Mouse (Mus musculus): Measurements from ENCODE around the gene Psmd13. TPM values are rescaled to one million over a fixed set of nuclear protein-coding genes. Genes with fewer than 3 reads are reported as not detected.
A peak's percentile ranks its signal among the peaks of the same experiment; 100 is the strongest.

Gene Psmd13
- total RNA-seq (2021): 100 to 1,000 TPM; 155 to 165 TPM

DNA sequence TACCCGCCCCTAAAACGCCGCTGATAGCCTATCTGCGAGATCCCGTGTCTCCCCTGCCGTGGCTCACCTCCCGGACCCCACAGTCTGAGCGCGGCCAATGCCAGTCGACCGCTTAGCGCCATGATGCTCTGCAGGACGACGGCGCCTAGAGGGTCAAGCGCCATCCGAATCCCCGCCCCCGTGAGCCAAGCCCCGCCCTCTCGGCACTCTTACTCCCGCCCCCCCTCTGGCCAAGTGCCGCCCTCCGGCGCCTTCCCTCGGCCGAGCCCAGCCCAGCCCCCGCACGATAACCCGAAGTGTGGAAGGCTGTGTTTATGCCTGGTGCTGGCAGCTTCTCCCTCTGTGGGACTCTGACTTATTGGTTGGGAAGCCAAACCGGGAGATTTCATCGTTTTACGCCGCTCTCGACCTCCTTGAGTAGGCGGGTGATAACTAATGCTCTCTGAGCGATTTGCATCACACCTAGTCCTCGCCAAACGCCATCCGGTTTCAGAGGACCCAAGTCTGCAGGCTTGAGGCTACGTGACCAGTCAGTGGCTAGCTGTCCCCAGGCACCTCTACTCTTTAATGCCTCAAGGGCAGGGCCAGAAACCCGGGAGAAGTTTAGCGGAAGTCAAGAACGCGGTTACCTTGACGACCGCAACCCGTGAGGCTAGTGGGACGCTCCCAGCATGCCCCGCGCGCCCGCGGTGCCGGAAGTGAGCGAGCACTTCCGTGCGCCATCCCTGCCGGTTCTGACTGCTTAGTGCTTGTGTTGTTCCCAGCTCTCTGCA, at the start of gene Psmd13, which contains the start of gene Sirt3:
Psmd13 (plus strand) TSS at position 273 of the 773 bp plus-strand sequence.
Sirt3 (minus strand) TSS at position 614 of the 773 bp plus-strand sequence.
- DNase-seq: peak; percentile 95
- intact Hi-C loops (cut with DNase I): loop anchor here (5.0 kb wide), 1 partner anchor 805 kb away; no protein-coding TSS in a partner anchor

DNA sequence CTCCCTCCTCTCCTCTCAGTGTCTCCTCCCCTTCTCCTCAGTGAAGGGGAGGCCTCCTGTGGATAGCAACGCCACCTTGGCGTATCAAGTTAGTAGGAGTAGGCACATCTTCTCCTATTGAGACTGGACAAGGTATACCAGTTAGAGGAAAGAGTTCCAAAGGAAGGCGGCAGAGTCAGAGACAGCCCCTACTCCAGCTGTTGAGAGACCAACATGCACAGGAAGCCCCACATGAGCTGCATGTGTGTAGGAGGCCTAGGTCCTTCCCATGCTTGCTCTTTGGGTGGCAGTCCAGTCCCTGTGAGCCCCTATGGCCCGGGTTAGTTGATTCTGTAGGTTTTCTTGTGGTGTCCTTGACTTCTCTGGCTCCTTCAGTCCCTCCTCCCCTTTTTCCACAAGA, 48.4 kb upstream of the Psmd13 start:
- intact Hi-C loops (cut with DNase I): no loop called here
- DNase-seq: no peak

DNA sequence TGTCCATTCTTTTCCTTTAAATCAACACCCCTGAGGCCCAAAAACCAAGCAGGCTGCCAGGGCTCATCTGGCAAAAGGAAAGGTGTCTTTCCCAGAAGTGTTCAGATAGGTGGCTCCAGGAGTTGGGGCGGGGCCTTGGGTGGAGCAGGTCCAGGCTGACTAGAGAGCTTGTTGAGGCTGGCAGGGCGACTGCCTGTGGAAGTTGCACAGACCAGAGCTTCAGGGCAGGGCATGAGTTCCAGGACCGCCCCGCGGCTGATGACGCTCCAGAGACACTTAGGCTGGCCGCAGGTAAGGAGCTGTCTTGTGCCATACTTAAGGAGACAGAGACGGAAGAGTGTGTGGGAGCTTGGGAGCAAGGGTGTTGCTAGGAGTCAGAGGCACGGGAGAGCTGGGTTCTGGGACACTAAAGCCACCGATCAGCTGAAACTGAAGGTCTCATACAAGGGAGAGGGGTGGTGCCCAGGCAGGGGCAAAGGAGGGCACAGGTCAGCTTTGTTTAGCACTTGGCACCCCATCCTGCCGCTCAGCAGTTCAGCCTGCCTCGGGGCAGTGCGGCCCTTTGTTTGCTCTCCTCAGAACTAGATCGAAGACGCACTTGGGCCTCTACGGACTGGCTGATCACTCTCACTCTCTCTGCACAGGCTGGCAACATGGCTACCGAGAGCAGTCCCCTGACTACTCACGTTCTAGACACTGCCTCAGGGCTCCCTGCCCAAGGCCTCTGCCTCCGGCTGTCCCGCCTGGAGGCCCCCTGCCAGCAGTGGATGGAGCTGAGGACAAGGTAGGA, 46.6 kb upstream of the Psmd13 start, which contains the start of gene Urah:
Urah (plus strand) TSS at position 51 of the 790 bp plus-strand sequence.
- no peak for DNase-seq
- intact Hi-C loops (cut with DNase I): no loop called here

DNA sequence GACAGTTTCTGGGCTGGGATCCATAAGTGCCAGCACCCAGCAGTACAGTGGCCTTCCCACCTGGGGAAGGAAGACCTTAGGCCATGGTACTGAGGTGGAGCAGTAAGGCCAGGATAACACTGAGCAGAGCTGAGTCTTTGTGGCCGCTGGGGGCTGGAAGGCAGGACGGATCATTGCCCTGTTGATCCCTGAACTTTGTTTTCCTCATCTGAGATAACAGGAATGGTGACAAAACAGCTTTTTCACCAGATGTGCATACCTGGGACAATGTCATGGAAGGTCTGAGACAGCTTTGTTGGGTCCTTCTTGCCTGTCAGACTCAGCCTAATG, 46.0 kb upstream of the Psmd13 start:
- intact Hi-C loops (cut with DNase I): no loop called here
- DNase-seq: no peak

DNA sequence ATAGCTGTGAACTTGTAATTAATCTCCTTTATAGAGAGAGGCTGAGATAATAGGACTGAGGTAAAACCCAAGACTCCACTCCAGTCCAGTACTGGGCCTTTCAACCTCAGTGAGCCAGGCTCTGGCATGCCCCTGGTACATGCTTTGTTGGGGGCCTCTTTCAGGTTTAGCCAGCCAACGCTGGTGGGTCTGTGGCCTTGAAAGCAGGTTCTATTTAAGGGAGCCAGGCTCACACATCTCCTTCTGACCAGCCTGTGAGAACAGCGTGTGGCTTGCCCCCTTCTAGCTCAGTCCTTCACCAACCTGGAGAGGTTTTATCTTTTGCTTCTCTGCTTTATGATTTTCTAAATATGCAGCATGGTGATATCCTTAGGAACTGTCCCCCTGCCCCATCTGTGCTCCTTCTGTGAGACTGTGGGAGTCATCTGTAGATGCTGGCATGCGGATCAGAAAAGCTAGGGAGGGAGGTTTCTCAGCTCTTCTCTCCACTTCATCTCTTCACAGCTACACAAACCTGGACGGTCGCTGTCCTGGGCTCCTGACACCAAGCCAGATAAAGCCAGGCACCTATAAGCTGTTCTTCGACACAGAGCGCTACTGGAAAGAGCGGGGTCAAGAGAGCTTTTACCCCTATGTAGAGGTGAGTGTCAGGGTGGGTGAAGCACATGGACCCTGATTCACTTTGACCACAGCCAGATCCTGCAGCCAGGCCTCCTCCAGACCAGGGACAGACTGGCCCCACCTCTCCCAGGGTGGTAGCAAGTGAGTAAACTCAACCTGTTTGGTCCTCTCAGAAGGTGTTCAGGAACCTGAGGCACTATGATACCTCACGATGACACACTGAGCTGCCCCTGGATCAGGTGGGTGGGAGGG, 45.3 kb upstream of the Psmd13 start:
- no peak for DNase-seq
- intact Hi-C loops (cut with DNase I): no loop called here

DNA sequence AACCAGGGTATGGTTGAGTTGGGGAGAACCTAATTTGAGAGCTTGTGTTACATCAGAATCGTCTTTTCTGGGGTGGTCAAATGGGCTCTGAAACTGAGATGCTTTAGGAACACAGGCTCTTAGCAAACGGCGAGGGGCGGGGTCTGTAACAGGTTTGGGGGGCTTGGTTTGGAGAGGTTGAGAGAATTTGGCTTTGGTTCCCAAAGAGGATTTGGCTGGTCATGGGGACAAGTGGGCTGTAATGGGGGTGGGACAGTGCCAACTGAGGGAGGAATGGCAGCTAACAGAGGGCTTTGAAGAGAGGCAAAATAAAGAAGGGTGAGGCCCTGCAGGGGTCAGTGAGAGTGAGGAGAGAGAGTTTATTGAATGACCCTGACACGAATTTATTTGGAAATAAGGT, 42.2 kb upstream of the Psmd13 start:
- no peak for DNase-seq
- intact Hi-C loops (cut with DNase I): no loop called here

DNA sequence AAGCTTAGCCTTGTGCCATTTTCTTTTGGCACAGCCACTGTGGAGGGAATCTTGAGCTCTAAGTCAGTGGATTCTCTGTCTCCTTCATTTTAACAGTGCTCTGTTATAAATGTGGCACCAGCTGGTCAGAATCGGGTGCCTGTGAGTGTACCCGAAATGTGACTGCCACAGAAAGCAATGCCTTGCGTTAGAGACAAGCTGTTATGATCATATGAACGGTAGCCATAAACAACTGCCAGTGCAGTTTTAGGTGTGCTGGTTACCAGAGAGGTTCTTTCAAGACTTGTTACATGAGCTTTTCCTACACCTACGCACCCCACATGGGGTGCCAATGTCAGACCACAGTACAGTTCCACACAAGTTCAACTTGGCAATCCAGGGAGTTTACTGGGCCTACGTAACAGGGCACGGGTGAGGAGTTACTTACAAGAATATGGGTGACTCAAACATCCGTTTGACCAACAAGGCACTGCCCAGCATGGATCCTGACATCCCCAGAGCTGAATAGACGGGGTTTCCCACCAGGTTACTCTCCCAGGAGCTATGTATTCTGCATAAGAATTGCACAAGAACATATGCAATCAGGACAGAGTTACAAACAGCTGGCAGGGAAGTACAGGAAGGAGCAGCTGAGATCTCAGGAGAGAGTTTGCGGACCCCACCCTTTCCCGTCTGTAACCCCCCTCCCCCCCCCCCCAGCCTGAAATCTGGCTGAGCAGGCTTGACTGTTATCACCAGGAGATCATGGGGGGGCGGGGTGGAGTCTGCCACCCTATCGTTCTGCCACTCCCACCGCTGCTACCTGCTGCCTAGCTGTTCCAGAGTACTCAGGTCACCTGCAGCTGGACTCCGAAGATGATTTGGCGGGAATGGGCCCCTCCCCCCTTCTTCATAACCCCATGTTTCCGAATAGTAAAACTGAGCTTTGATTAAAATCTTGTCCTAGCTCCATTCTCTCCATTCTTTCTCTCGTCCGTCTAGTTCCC, 40.7 kb upstream of the Psmd13 start:
- intact Hi-C loops (cut with DNase I): no loop called here

DNA sequence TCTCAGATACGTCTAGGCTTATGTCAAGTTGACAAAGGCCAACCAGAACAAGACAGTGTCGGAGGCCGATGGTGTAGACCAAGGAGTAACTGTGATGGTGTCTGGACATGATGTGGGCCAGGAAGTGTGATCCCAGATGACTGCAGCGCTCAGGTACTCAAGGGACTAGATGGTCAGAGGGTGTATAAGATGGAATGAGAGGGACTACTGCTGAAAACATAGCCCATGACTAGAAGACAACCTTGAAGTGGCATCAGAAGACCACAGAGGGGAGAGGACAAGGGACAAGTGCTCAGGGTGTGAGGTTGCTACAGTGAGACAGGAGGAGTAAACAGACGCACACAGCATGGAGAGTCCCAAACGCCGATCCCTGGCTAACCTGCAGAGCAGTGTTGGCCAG, 38.0 kb upstream of the Psmd13 start:
- DNase-seq: no peak
- intact Hi-C loops (cut with DNase I): no loop called here

More for the DNA sequence above, 40.7 kb upstream of the Psmd13 start:
- no peak for DNase-seq

DNA sequence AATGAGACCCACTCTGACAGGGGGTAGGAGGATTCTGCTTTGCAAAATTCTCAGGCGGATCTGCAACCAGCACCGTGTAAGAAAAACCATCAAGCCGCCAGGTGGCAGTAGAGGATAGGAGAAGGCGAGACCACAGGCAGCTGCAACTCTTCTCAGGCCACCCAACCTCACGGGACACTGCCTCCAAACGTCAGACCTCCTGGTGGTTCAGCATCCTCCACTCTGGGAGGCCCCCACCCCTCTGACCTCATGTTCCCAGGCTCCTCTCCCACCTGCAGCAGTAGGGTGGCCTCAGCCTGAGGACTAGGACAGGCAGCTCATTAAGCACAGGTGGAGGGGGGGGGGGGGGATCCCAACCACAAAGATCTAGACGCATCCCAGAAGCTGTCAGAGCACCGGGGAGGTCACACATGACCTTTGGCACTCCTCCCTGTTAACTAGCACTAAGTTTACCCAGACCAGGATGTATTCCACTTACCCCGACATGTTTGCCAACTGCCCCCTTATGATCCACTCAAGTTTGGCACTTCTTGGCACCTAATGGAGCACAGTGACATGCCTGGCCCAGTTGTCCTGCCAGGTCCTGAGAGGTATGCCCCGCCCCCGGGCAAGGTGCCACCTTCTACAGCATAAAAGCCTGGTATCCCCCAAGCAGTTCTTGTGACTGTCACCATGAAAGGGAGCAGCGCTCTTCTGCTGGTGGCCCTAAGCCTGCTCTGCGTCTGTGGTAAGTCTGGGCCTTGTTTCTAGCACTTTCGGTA, 36.7 kb upstream of the Psmd13 start, which contains the start of gene Scgb1c1:
Scgb1c1 (plus strand) TSS at position 643 of the 761 bp plus-strand sequence.
- DNase-seq: peak; percentile 92
- intact Hi-C loops (cut with DNase I): loop anchor here (5.0 kb wide), 1 partner anchor 62 kb away; no protein-coding TSS in a partner anchor

DNA sequence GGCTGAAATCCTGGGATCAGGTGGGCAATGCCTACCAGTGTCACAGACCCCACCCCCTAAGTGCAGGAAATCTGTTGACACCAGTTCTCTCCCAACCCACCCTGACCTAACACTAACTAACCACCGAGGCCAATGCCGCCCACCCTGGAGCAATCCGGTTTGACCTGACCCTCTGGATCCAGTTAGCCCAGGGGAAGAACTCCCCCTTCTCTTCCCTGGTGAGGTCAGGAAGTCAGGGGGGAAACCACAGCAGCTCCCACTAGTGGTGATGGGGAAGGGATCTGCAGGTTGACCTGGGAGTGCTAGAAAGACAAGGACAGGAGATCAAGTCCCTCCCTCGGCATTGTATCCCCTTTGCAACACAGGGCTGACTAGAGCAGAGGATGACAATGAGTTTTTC, 36.1 kb upstream of the Psmd13 start:
- DNase-seq: no peak
- intact Hi-C loops (cut with DNase I): loop anchor here (2.0 to 5.0 kb wide), 2 partner anchors 62 to 203 kb away; no protein-coding TSS in a partner anchor

DNA sequence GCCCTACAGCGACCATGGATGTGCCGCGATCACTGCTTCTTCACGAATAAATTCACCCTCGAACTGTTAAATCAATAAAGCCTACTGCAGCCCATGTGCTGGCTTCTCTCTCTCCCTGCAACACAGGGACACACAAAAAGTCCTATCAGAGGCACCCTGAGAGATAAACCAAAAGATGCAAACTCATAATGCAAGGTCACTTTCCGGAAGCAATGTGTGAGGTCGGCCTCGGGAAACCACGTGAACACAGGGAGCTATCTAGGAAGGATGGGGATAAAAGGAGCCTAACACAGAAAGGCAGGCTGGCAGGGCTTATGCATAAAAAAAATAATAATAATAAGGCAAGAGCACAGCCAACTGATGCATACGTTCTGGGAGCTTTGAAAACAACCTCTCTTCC, 35.1 kb upstream of the Psmd13 start:
- intact Hi-C loops (cut with DNase I): loop anchor here (2.0 to 5.0 kb wide), 2 partner anchors 61 to 202 kb away; no protein-coding TSS in a partner anchor
- no peak for DNase-seq

DNA sequence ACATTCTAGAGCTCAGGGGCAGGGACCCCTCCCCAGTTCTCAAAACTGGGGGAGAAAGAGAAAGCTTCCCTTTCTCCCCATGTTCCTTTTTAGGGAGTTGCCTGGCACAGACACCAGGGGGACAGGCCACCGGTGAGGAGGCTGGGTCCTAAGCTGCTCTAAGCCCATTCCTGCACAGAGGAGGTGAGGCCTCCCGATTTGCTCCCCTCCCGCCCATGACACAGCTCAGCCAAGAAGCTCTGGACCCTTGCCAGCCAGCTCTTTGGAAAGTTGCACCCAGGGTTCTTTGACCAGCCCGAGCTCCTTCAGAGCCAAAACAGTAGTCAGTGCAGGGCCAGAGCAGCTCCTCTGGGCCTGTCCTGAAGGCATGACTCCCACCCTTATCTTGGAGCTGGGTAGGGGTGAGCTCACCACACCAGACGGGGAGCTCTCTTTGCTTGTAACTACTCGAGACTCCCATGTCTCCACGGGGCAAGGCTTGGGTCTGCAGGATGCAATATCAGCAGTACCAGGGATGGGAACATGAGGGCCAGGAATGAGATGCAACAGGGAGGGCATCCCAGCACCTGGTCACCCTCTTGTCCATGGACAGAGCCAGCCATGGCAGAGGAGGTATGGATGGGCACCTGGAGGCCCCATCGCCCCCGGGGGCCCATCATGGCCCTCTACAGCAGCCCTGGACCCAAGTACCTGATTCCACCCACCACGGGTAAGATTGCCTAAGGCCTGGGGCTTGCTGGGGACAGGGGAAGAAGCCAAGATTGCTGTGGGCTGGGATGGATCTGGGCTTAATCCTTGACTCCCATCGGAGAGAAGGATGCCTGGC, 33.8 kb upstream of the Psmd13 start, which contains the start of gene Odf3:
Odf3 (plus strand) TSS at position 51 of the 826 bp plus-strand sequence.
- DNase-seq: peak; percentile 54
- intact Hi-C loops (cut with DNase I): loop anchor here (2.0 to 5.0 kb wide), 2 partner anchors 59 to 201 kb away; no protein-coding TSS in a partner anchor

DNA sequence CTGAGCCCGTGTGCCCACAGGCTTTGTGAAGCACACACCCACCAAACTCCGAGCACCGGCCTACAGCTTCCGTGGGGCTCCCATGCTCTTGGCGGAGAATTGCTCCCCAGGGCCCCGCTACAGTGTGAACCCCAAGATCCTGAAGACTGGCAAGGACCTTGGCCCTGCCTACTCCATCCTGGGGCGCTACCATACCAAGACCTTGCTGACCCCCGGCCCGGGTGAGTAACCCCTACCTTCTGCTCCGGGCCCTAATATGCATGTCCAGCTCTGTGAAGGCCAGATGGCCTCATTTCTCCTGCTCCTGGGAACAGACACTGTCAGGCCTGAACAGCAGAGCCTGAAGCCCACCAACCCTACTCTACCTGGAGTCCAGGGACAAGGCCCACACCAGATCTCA, 33.2 kb upstream of the Psmd13 start:
- intact Hi-C loops (cut with DNase I): loop anchor here (5.0 kb wide), 1 partner anchor 59 kb away; no protein-coding TSS in a partner anchor
- no peak for DNase-seq

DNA sequence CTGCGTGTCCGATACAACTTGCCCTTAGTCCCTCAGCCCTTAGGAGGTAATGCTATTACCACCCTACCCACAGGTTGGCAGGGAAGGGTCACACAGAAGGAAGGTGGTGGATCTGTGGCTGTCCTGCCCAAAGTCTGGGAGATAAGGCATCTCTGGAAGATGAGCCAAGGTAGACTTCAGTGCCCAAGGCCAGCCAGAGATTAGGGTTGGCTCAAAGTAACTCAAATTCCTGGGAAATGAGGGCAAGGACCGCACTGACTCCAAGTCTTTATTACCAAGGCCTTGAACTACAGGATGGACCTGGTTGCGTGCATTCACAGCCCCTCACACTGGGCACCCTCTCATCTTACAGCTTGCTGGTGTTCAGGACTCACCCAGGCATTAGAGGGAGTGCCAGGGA, 29.9 kb upstream of the Psmd13 start:
- DNase-seq: no peak
- intact Hi-C loops (cut with DNase I): loop anchor here (10.0 kb wide), 1 partner anchor 323 kb away; the partner anchor contains the start of gene Rnh1

DNA sequence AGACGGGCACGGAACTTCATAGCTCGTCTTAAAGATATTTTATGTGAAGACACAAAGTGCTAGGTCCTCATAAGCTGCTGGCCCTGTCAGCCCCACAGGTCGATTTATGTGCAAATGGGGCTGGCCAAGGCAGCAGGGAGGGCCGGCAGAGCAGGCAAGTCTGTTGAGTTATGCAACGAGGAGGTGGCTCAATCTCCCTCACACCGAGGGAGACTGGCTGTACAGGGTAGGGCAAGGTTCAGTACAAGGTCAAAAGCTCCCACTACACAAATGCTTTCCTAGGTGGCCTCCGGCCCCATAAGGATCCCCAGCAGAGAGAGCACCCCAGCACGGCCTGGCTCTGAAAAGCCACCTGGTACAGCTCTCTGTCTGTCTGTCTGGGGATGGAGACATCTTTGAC, 28.4 kb upstream of the Psmd13 start:
- no peak for DNase-seq
- intact Hi-C loops (cut with DNase I): loop anchor here (10.0 kb wide), 1 partner anchor 321 kb away; the partner anchor contains the start of gene Rnh1

DNA sequence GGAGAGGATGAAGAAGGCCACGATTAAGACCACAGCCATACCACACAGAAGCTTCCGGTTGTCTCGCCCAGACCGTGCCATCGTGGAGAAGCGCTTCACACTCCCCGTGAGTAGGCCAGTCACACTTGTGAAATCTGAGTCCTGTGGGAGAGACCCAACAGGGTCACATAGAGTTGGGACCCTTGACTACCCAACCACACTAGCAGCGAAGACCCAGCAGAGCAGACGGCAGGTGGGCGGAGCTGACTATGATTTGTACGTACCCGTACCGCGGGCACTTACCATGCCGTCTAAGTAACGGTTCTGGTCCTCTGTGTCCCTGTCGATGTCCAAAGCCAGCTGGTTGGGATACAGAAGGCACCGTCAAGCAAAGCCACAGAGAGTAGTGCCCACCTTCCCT, 27.3 kb upstream of the Psmd13 start:
- intact Hi-C loops (cut with DNase I): loop anchor here (10.0 kb wide), 1 partner anchor 320 kb away; the partner anchor contains the start of gene Rnh1

DNA sequence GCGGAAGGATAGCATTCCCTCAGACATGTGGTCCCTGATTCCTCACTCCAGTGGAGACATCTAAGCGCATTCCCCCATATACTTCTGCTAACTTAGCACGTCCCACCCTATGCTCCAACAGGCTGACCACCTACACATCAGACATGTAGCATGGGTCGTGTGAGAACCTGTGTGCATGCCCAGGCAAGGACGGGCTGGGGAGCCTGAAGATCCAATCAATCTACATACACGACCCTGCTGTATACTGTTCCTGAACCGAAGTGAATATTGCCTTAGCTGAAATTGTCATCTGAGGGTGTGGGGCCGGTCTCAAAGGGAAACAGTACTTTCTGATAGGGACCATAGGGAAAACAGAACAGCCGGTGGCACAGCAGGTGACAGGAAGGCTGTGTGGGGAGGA, 26.6 kb upstream of the Psmd13 start:
- DNase-seq: no peak
- intact Hi-C loops (cut with DNase I): loop anchor here (10.0 kb wide), 1 partner anchor 320 kb away; the partner anchor contains the start of gene Rnh1

More for the DNA sequence above, 27.3 kb upstream of the Psmd13 start:
- no peak for DNase-seq
